Mouse (Mus musculus) liver, embryonic 16.5 days (tissue): ENCODE data around the gene Dennd5a. TPM values are rescaled to one million over a fixed set of nuclear protein-coding genes. Genes with fewer than 3 reads are reported as not detected.

Source experiments
- ATAC-seq: fragments of 200-750 bp; cut with Nextera tagmentation; 2 replicates; pipeline ENCODE4 v1.8.0; 2017; ENCODE audit warnings: low read depth, mild to moderate bottlenecking, moderate number of reproducible peaks, moderate library complexity
- H3K27ac ChIP-seq: fragments of 300-500 bp; sonication (generic); 2 replicates; pipeline ENCODE4 v1.5.1; 2014; ENCODE audit warnings: mild to moderate bottlenecking, low read length
- H3K27me3 ChIP-seq: fragments of 300-500 bp; sonication (generic); 2 replicates; pipeline ENCODE4 v1.6.1; 2014; ENCODE audit warnings: low read depth, low read length, mixed read lengths; ENCODE audit not compliant: control insufficient read depth, insufficient read depth
- H3K36me3 ChIP-seq: fragments of 300-500 bp; sonication (generic); 2 replicates; pipeline ENCODE4 v1.6.1; 2014; ENCODE audit warnings: mild to moderate bottlenecking; ENCODE audit not compliant: control insufficient read depth, insufficient read depth
- H3K4me1 ChIP-seq: fragments of 300-500 bp; sonication (generic); 2 replicates; pipeline ENCODE4 v1.6.1; 2014; ENCODE audit warnings: low read depth, low read length, mixed read lengths; ENCODE audit not compliant: control insufficient read depth
- H3K4me2 ChIP-seq: fragments of 300-500 bp; sonication (generic); 2 replicates; pipeline ENCODE4 v1.6.1; 2014; ENCODE audit warnings: low read depth, low read length, mixed read lengths
- H3K4me3 ChIP-seq: fragments of 300-500 bp; sonication (generic); 2 replicates; pipeline ENCODE4 v1.5.1; 2014; ENCODE audit warnings: low read depth, mild to moderate bottlenecking, low read length
- H3K9ac ChIP-seq: fragments of 300-500 bp; sonication (generic); 2 replicates; pipeline ENCODE4 v1.6.1; 2014; ENCODE audit warnings: low read depth, low read length
- H3K9me3 ChIP-seq: fragments of 300-500 bp; sonication (generic); replicated peaks from 2 replicates; pipeline ENCODE4 v1.6.1; 2016; ENCODE audit warnings: low read length; ENCODE audit not compliant: control insufficient read depth
- WGBS: fragments of 180-500 bp; shearing (Covaris S2); extraction: QIAGEN DNeasy Blood & Tissue Kit; methylation state at CpG from one replicate; pipeline ENCODE4 v1.1.7; 2014; ENCODE audit not compliant: insufficient replicate concordance; 5-methylcytosine and 5-hydroxymethylcytosine counted together
- polyA plus RNA-seq: library from polyadenylated mRNA; unstranded; fragments of >200 nt; fragmentation: Nextera tagmentation; extraction: Ambion mirVana; gene quantifications from 2 replicates; pipeline ENCODE4 v1.2.1, GENCODE M21; 2015

Gene Dennd5a
- polyA plus RNA-seq, 1 experiment from 2014 or later: 7.0 TPM

DNA sequence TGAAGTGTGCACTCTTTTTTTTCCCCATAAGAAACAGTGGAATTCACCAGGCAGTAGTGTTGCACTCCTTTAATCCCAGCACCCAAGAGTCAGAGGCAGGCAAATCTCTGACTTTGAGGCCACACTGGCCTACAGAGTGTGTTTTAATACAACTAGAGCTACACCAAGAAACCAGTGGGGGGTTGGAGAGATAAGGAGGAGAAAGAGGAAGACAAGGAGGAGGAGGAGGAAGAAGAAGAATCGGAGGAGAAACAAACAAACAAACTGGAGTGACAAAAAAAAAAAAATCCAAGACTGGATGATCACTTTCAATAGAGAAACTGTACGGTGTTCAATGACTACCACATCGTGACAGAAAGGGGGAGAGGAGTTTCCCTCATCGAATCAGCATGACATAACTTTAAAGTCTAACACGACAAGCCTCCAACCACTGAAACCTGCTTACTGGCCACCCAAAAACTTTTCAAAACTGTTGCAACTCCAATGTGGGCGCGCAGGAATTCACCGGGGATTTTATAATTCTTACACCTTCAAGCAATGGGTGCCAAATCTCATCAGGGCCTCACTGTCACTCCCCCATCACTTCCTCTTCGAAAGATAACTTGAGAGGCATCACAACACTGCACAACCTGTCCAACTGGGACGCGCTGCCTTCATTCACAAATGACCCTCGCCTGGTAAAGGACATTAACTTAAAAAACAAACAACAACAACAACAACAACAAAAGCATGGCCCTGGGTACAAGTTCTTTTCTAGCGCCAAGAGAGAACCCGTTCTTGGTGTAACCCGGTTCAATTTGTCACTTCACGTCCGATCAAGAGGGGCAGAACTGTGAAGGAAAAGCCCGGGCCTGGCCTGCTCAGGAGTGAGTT lies 1.2 kb downstream of the Dennd5a start:
- H3K9ac ChIP-seq: peak overlapping the region; percentile 84
- no peaks in the 10 kb centered on the region for H3K27me3 ChIP-seq
- WGBS: 3% methylated on average over 18 of the region's 18 CpGs
- peak overlapping the region; percentile 83 for H3K4me2 ChIP-seq
- H3K4me1 ChIP-seq: peaks cover 26% of the 10 kb centered on the region
- ATAC-seq: peak; percentile 6; the same call in 1 of the 2 replicates
- peak overlapping the region; percentile 82 for H3K4me3 ChIP-seq
- H3K36me3 ChIP-seq: no peaks in the 10 kb centered on the region
- peak overlapping the region; percentile 76 for H3K27ac ChIP-seq
- no peaks in the 10 kb centered on the region for H3K9me3 ChIP-seq

DNA sequence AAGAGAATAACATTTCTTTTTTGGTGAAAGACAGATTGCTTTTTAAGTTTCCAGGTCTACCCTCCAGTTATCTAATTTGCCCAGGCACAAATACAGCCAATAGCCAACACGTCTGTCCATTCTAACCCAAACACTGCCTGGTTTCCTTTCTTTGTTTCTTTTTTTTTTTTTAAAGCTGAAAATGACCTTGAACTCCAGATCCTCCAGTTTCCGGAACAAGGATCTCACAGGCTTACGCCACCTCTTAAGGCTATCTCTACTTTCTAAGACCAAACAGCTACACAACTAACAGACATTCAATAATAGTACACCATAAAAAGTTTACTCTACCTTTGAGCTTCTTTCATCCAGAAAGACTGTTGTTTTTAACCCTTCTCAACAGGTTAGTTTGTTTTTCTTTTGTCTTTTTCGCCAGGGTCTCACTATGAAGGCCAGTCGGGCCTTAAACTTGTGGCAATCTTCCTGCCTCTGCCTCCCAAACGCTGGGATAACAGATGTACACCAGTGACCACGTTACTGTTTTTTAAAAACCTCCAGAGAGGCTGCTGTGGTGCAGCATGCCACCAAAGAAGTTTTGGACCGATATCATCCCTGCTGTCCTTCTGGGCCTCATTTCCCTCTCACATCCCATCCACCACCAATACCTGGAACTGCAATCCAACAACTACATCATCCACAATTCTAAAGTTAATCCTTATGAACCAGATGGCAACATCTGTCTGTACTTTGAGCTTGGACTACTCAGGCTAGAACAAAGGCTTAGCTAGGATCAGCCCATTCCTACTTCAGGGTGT lies 2.1 kb downstream of the Dennd5a start:
- ATAC-seq: no peak
- Histone ChIP-seq H3K27ac (no peak overlapping the region), H3K4me3 (no peak overlapping the region), H3K4me2 (peak overlapping the region; percentile 83), H3K9me3 (no peaks in the 10 kb centered on the region), H3K9ac (no peak overlapping the region), H3K36me3 (no peaks in the 10 kb centered on the region), H3K27me3 (no peaks in the 10 kb centered on the region), H3K4me1 (peaks cover 26% of the 10 kb centered on the region)
- 54% methylated on average over 8 of the region's 8 CpGs for WGBS

GRCm38 (mm10) chr7:109954622-109955401 lies 5.5 kb downstream of the Dennd5a start:
- no peak overlapping the region for H3K4me3 ChIP-seq
- WGBS: 52% methylated on average over 6 of the region's 6 CpGs
- no peak overlapping the region for H3K4me2 ChIP-seq
- no peaks in the 10 kb centered on the region for H3K27me3 ChIP-seq
- H3K27ac ChIP-seq: no peak overlapping the region
- ATAC-seq: no peak
- no peaks in the 10 kb centered on the region for H3K36me3 ChIP-seq
- no peak overlapping the region for H3K9ac ChIP-seq
- no peaks in the 10 kb centered on the region for H3K9me3 ChIP-seq
- H3K4me1 ChIP-seq: peaks cover 22% of the 10 kb centered on the region

- Histone ChIP-seq H3K36me3 (no peaks in the 10 kb centered on the region), H3K27ac (no peak overlapping the region), H3K9me3 (no peaks in the 10 kb centered on the region), H3K9ac (no peak overlapping the region), H3K4me3 (no peak overlapping the region), H3K4me1 (peaks cover 4% of the 10 kb centered on the region), H3K4me2 (no peak overlapping the region), H3K27me3 (no peaks in the 10 kb centered on the region)
- no peak for ATAC-seq
- WGBS: 54% methylated on average over 4 of the region's 4 CpGs
These were observed 9.0 kb downstream of the Dennd5a start for GRCm38 (mm10) chr7:109951297-109951696.

GRCm38 (mm10) chr7:109944421-109945034 lies 15.7 kb downstream of the Dennd5a start:
- H3K4me2 ChIP-seq: no peak overlapping the region
- H3K27me3 ChIP-seq: no peaks in the 10 kb centered on the region
- ATAC-seq: no peak
- no peak overlapping the region for H3K4me3 ChIP-seq
- H3K27ac ChIP-seq: no peak overlapping the region
- no peaks in the 10 kb centered on the region for H3K9me3 ChIP-seq
- H3K36me3 ChIP-seq: no peaks in the 10 kb centered on the region
- WGBS: 57% methylated on average over 6 of the region's 6 CpGs
- H3K4me1 ChIP-seq: no peaks in the 10 kb centered on the region
- H3K9ac ChIP-seq: no peak overlapping the region

DNA sequence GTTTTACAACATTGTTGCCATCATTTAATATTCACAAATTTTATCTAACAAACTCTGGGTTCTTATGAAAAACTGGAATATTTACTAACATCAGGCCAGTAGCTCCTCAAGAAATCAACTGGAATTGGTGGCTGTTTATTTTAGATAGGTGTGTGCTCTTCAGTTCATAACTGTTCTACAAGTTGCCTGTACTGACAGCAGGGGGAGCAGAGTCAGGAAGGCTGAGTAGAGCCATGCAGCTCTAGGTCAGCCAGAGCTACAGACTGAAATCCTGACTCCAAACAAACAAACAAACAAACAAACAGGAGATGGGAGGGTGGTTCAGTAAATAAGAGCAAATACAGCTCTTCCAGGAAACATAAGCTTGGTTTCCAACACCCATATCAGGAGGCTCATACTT lies 30.6 kb downstream of the Dennd5a start:
- Histone ChIP-seq H3K9ac (no peak overlapping the region), H3K27ac (no peak overlapping the region), H3K9me3 (no peaks in the 10 kb centered on the region), H3K4me2 (no peak overlapping the region), H3K27me3 (no peaks in the 10 kb centered on the region), H3K36me3 (peaks cover 8% of the 10 kb centered on the region), H3K4me1 (no peaks in the 10 kb centered on the region), H3K4me3 (no peak overlapping the region)
- no peak for ATAC-seq

DNA sequence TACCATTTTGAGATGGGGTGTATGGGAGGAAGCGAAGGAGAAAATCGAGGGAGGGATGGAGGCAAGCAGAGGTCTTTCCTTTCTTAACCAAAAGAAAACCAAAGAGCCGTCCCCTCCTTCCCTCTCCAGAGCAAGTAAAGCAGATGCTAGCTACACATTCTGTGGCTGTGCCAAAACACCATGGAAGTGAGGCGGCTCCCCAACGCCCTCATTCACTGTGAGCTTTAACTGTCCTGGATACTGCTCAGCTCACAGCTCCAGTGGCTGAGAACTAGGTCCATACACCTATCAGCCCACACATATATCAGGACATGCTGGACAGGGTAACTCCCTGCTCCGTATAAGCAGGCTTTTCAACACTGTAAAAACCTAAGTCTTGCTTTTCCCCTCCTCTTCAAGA lies 31.9 kb downstream of the Dennd5a start:
- no peaks in the 10 kb centered on the region for H3K27me3 ChIP-seq

GRCm38 (mm10) chr7:109924965-109925364 lies 35.3 kb downstream of the Dennd5a start:
- 40% methylated on average over 2 of the region's 2 CpGs for WGBS

More for the DNA sequence above, 31.9 kb downstream of the Dennd5a start:
- no peak overlapping the region for H3K4me2 ChIP-seq
- peaks cover 3% of the 10 kb centered on the region for H3K36me3 ChIP-seq
- H3K9ac ChIP-seq: no peak overlapping the region
- no peaks in the 10 kb centered on the region for H3K9me3 ChIP-seq
- no peaks in the 10 kb centered on the region for H3K4me1 ChIP-seq
- H3K27ac ChIP-seq: no peak overlapping the region
- 74% methylated on average over 6 of the region's 6 CpGs for whole genome bisulfite sequencing
- no peak for ATAC-seq
- no peak overlapping the region for H3K4me3 ChIP-seq

More at GRCm38 (mm10) chr7:109924965-109925364, 35.3 kb downstream of the Dennd5a start:
- Histone ChIP-seq H3K4me2 (no peak overlapping the region), H3K4me1 (no peaks in the 10 kb centered on the region), H3K9ac (no peak overlapping the region), H3K36me3 (peaks cover 3% of the 10 kb centered on the region; the same call in 1 of the 2 replicates), H3K27ac (no peak overlapping the region), H3K27me3 (no peaks in the 10 kb centered on the region), H3K4me3 (no peak overlapping the region), H3K9me3 (no peaks in the 10 kb centered on the region)
- ATAC-seq: no peak
